8 mouse cellular contexts compared by ENCODE assay signal in the genomic region with DNA sequence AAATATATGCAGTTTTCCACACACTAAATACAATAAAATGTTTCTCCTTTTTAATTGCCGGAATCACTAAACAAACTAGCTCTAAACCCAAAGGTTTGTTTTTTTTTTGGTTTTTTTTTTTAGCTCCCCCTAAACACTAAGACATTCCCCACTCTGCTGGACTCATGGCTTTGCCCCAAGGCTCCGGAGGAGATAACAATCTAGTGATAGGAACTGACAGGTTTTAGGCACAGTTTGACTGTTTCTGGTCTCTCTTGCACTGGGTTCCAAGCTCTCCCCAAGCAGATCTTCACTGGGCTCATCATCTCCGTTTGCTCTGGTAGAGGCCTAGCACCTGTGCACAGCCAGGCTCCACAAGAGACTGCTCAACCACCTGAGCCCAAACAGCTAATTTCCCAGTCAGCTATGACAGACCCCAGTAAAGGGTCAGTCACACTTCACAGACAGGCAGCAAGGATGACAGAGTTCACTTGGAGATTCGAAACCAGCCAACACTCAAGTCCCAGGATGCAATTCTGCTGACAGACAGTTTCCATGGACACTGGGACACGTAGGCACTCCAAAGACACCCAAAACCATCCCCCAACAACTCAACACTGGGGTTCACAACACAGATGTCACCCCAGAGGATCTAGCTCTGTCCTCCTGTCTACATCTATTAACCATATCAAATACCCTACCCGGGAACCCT. TPM values are rescaled to one million over a fixed set of nuclear protein-coding genes. Genes with fewer than 3 reads are reported as not detected.
DNase-seq lines count a peak whose midpoint lies in the region; ATAC-seq and TF ChIP-seq lines count a peak whose summit lies in the region.

No protein-coding gene starts in this region.

- H3K4me2 ChIP-seq in lung, postnatal 0 days (replicated peaks; ENCODE audit: low read depth, low read length) = peak overlapping the region; percentile 95
- peak overlapping the region; percentile 90 for H3K4me2 ChIP-seq in kidney, postnatal 0 days (ENCODE audit: low read length)
- peak overlapping the region; percentile 81 for H3K4me2 ChIP-seq in neural tube, embryonic 15.5 days

- intact Hi-C loops in gastrocnemius, postnatal 36 days (cut with DNase I) = no loop called here

- peak; percentile 37 for DNase-seq in adrenal gland, postnatal 14 days
- DNase-seq in adrenal gland, adult 2 months = no peak
- DNase-seq in lung, postnatal 0 days (ENCODE audit: low spot score) = no peak
- no peak for DNase-seq in lung, postnatal 10 days
- peak; percentile 49 for DNase-seq in kidney, postnatal 0 days (ENCODE audit: low spot score)
- DNase-seq in gastrocnemius, postnatal 36 days = no peak
- DNase-seq in layer of hippocampus, adult 9-10 months (ENCODE audit: low spot score) = no peak

- TF ChIP-seq EP300 in lung, postnatal 0 days (IDR thresholded peaks at IDR 0.05) = no peak

- peaks cover 5% of the 10 kb centered on the region; the same call in 1 of the 2 replicates for H3K4me1 ChIP-seq in lung, postnatal 0 days (ENCODE audit: insufficient read depth, low read depth, low read length)
- H3K4me1 ChIP-seq in kidney, postnatal 0 days (replicated peaks; ENCODE audit: insufficient read depth, low read length) = peaks cover 26% of the 10 kb centered on the region
- peaks cover 21% of the 10 kb centered on the region for H3K4me1 ChIP-seq in neural tube, embryonic 15.5 days

- 36% methylated on average over 6 of the region's 6 CpGs for WGBS in lung, postnatal 0 days
- WGBS in kidney, postnatal 0 days = 34% methylated on average over 6 of the region's 6 CpGs
- 49% methylated on average over 6 of the region's 6 CpGs for WGBS in neural tube, embryonic 15.5 days

- TF ChIP-seq CTCF in lung, postnatal 0 days (IDR thresholded peaks at IDR 0.05) = no peak
- no peak for TF ChIP-seq CTCF in kidney, postnatal 0 days (IDR thresholded peaks at IDR 0.05; ENCODE audit: low read depth)

- ATAC-seq in lung, postnatal 0 days = no peak
- ATAC-seq in kidney, postnatal 0 days (replicated peaks; ENCODE audit: low FRiP score, low read depth) = no peak
- ATAC-seq in neural tube, embryonic 15.5 days (ENCODE audit: low FRiP score) = no peak

- H3K4me3 ChIP-seq in lung, postnatal 0 days (ENCODE audit: low read depth, low read length) = peak overlapping the region; percentile 86
- peak overlapping the region; percentile 87 for H3K4me3 ChIP-seq in kidney, postnatal 0 days (replicated peaks; ENCODE audit: low read depth, low read length)
- peak overlapping the region; percentile 70 for H3K4me3 ChIP-seq in neural tube, embryonic 15.5 days (replicated peaks)

- H3K36me3 ChIP-seq in lung, postnatal 0 days (ENCODE audit: insufficient read depth, low read length) = no peaks in the 10 kb centered on the region
- H3K36me3 ChIP-seq in kidney, postnatal 0 days (ENCODE audit: insufficient read depth, low read length) = no peaks in the 10 kb centered on the region
- 0 out of 2 replicates have a peak, but pooled peaks cover 4% of the 10 kb centered on the region for H3K36me3 ChIP-seq in neural tube, embryonic 15.5 days

- no peaks in the 10 kb centered on the region for H3K9me3 ChIP-seq in lung, postnatal 0 days (ENCODE audit: low read length)
- no peaks in the 10 kb centered on the region for H3K9me3 ChIP-seq in kidney, postnatal 0 days (replicated peaks; ENCODE audit: low read length)
- no peaks in the 10 kb centered on the region for H3K9me3 ChIP-seq in neural tube, embryonic 15.5 days (replicated peaks)

- no peak overlapping the region for H3K9ac ChIP-seq in lung, postnatal 0 days (replicated peaks; ENCODE audit: low read depth)
- H3K9ac ChIP-seq in kidney, postnatal 0 days (ENCODE audit: low read depth, low read length) = peak overlapping the region; percentile 86; the same call in 1 of the 2 replicates
- peak overlapping the region; percentile 66; the same call in 1 of the 2 replicates for H3K9ac ChIP-seq in neural tube, embryonic 15.5 days (replicated peaks)

- H3K27me3 ChIP-seq in lung, postnatal 0 days (replicated peaks; ENCODE audit: insufficient read depth, low read length) = no peaks in the 10 kb centered on the region
- no peaks in the 10 kb centered on the region for H3K27me3 ChIP-seq in kidney, postnatal 0 days (ENCODE audit: insufficient read depth, low read length)
- no peaks in the 10 kb centered on the region for H3K27me3 ChIP-seq in neural tube, embryonic 15.5 days (replicated peaks)

- H3K27ac ChIP-seq in lung, postnatal 0 days (ENCODE audit: low read length) = no peak overlapping the region
- H3K27ac ChIP-seq in kidney, postnatal 0 days = peak overlapping the region; percentile 88; the same call in 1 of the 2 replicates
- 0 out of 2 replicates have a peak overlapping the region, but pooled peaks have one; percentile 82 for H3K27ac ChIP-seq in neural tube, embryonic 15.5 days (replicated peaks)

RNA-seq across cellular contexts. Expression of gene Slc38a10, which starts 1.5 kb away (rescaled TPM):
- 105 and 115 TPM in 2 replicates for total RNA-seq in adrenal gland, postnatal 14 days (2021)
- 100 to 1,000 TPM; 119 to 148 TPM for total RNA-seq in adrenal gland, adult 2 months (2021)
- polyA plus RNA-seq in adrenal gland, adult 2 months (2012; rRNA removed) = 132 and 146 TPM in 2 replicates
- polyA plus RNA-seq in lung, postnatal 0 days (2015; fragmentation: Nextera tagmentation; extraction: Ambion mirVana) = 66.6 and 69.4 TPM in 2 replicates
- polyA plus RNA-seq in kidney, postnatal 0 days (2015; fragmentation: Nextera tagmentation; extraction: Ambion mirVana) = 94.0 and 105 TPM in 2 replicates
- 107 and 112 TPM in 2 replicates for polyA plus RNA-seq in neural tube, embryonic 15.5 days (2015; fragmentation: Nextera tagmentation; extraction: Ambion mirVana)
- total RNA-seq in gastrocnemius, postnatal 36 days (2021) = 10 to 100 TPM; 43.0 to 43.4 TPM

RNA-seq across cellular contexts. Expression of gene Ndufaf8, which starts 50.9 kb away (rescaled TPM):
- total RNA-seq in adrenal gland, postnatal 14 days (2021) = 50.0 and 55.2 TPM in 2 replicates
- total RNA-seq in adrenal gland, adult 2 months (2021) = 10 to 100 TPM; 47.5 to 76.2 TPM
- polyA plus RNA-seq in adrenal gland, adult 2 months (2012; rRNA removed) = 78.1 and 85.2 TPM in 2 replicates
- polyA plus RNA-seq in lung, postnatal 0 days (2015; fragmentation: Nextera tagmentation; extraction: Ambion mirVana) = 69.6 and 76.9 TPM in 2 replicates
- polyA plus RNA-seq in kidney, postnatal 0 days (2015; fragmentation: Nextera tagmentation; extraction: Ambion mirVana) = 107 and 130 TPM in 2 replicates
- polyA plus RNA-seq in neural tube, embryonic 15.5 days (2015; fragmentation: Nextera tagmentation; extraction: Ambion mirVana) = 49.4 and 64.3 TPM in 2 replicates
- total RNA-seq in gastrocnemius, postnatal 36 days (2021) = 10 to 100 TPM; 32.1 to 32.9 TPM

RNA-seq across cellular contexts. Expression of gene Tepsin, which starts 51.1 kb away (rescaled TPM):
- total RNA-seq in adrenal gland, postnatal 14 days (2021) = 10.7 and 13.7 TPM in 2 replicates
- total RNA-seq in adrenal gland, adult 2 months (2021) = 10 to 100 TPM; 10.2 to 14.4 TPM
- 53.9 and 61.2 TPM in 2 replicates for polyA plus RNA-seq in adrenal gland, adult 2 months (2012; rRNA removed)
- 8.2 TPM in 2 replicates for polyA plus RNA-seq in lung, postnatal 0 days (2015; fragmentation: Nextera tagmentation; extraction: Ambion mirVana)
- 10.8 and 12.1 TPM in 2 replicates for polyA plus RNA-seq in kidney, postnatal 0 days (2015; fragmentation: Nextera tagmentation; extraction: Ambion mirVana)
- 22.3 and 23.9 TPM in 2 replicates for polyA plus RNA-seq in neural tube, embryonic 15.5 days (2015; fragmentation: Nextera tagmentation; extraction: Ambion mirVana)
- total RNA-seq in gastrocnemius, postnatal 36 days (2021) = 1 to 10 TPM; 4.2 to 5.6 TPM

Comparison
In these comparisons a context has a peak if more than half of its experiments do, and no peak if none do; other contexts are left out.
1. DNase-seq: peak in adrenal gland, postnatal 14 days (single experiment) and kidney, postnatal 0 days (single experiment); none in adrenal gland, adult 2 months (single experiment), lung, postnatal 0 days (single experiment), lung, postnatal 10 days (single experiment), gastrocnemius, postnatal 36 days (0 of 2) and layer of hippocampus, adult 9-10 months (single experiment).
2. Peak in every context shown above with its lines, with median percentiles within 50 percentile points of each other: H3K4me2 ChIP-seq and H3K4me3 ChIP-seq.